Mouse (Mus musculus): Measurements from ENCODE around the gene Lonp2. TPM values are rescaled to one million over a fixed set of nuclear protein-coding genes. Genes with fewer than 3 reads are reported as not detected.

Lonp2 gene
- polyA plus RNA-seq, 1 experiment from 2014 or later, result 55.6 TPM

- Histone ChIP-seq H3K36me3 (peaks cover 18% of the 10 kb centered on the region), H3K9ac (no peak overlapping the region), H3K27me3 (no peaks in the 10 kb centered on the region), H3K27ac (no peak overlapping the region), H3K4me1 (peaks cover 5% of the 10 kb centered on the region; the same call in 1 of the 2 replicates), H3K4me2 (no peak overlapping the region), H3K9me3 (no peaks in the 10 kb centered on the region), H3K4me3 (no peak overlapping the region)
- 78% methylated on average over 5 of the region's 5 CpGs for WGBS
- ATAC-seq (ENCODE audit: borderline replicate concordance, extremely low read depth, low FRiP score, low TSS enrichment), result no peak
These were observed 6.4 kb downstream of the Lonp2 start for GRCm38 (mm10) chr8:86630212-86630611.

GRCm38 (mm10) chr8:86631395-86631794, 7.6 kb downstream of the Lonp2 start:
- no peaks in the 10 kb centered on the region for H3K9me3 ChIP-seq
- 70% methylated on average over 4 of the region's 4 CpGs for WGBS
- H3K27ac ChIP-seq, result no peak overlapping the region
- no peak overlapping the region for H3K9ac ChIP-seq
- peaks cover 25% of the 10 kb centered on the region for H3K36me3 ChIP-seq
- H3K4me3 ChIP-seq, result no peak overlapping the region
- no peaks in the 10 kb centered on the region for H3K4me1 ChIP-seq
- H3K27me3 ChIP-seq, result no peaks in the 10 kb centered on the region
- H3K4me2 ChIP-seq, result no peak overlapping the region
- ATAC-seq (ENCODE audit: borderline replicate concordance, extremely low read depth, low FRiP score, low TSS enrichment), result no peak

GRCm38 (mm10) chr8:86637826-86638225, 14.0 kb downstream of the Lonp2 start:
- Histone ChIP-seq H3K4me1 (no peaks in the 10 kb centered on the region), H3K27me3 (no peaks in the 10 kb centered on the region), H3K4me3 (no peak overlapping the region), H3K4me2 (no peak overlapping the region), H3K9ac (no peak overlapping the region), H3K27ac (no peak overlapping the region), H3K9me3 (no peaks in the 10 kb centered on the region), H3K36me3 (peaks cover 60% of the 10 kb centered on the region)
- 84% methylated on average over 4 of the region's 4 CpGs for WGBS
- ATAC-seq (ENCODE audit: borderline replicate concordance, extremely low read depth, low FRiP score, low TSS enrichment), result no peak

GRCm38 (mm10) chr8:86638981-86639380, 15.1 kb downstream of the Lonp2 start:
- no peak overlapping the region for H3K4me3 ChIP-seq
- no peak overlapping the region for H3K27ac ChIP-seq
- no peak for ATAC-seq (ENCODE audit: borderline replicate concordance, extremely low read depth, low FRiP score, low TSS enrichment)
- 75% methylated on average over 4 of the region's 4 CpGs for WGBS
- no peaks in the 10 kb centered on the region for H3K4me1 ChIP-seq
- H3K27me3 ChIP-seq, result no peaks in the 10 kb centered on the region
- peaks cover 59% of the 10 kb centered on the region for H3K36me3 ChIP-seq
- H3K4me2 ChIP-seq, result no peak overlapping the region
- H3K9me3 ChIP-seq, result no peaks in the 10 kb centered on the region
- no peak overlapping the region for H3K9ac ChIP-seq

- Histone ChIP-seq H3K27ac (no peak overlapping the region), H3K4me3 (no peak overlapping the region), H3K4me1 (no peaks in the 10 kb centered on the region), H3K36me3 (peaks cover 34% of the 10 kb centered on the region; the same call in 1 of the 2 replicates), H3K9ac (no peak overlapping the region), H3K27me3 (no peaks in the 10 kb centered on the region), H3K4me2 (no peak overlapping the region), H3K9me3 (no peaks in the 10 kb centered on the region)
- WGBS, result 80% methylated on average over 3 of the region's 3 CpGs
- no peak for ATAC-seq (ENCODE audit: borderline replicate concordance, extremely low read depth, low FRiP score, low TSS enrichment)
These were observed 18.8 kb downstream of the Lonp2 start for GRCm38 (mm10) chr8:86642682-86643081.

- peaks cover 16% of the 10 kb centered on the region; the same call in 1 of the 2 replicates for H3K36me3 ChIP-seq
- no peaks in the 10 kb centered on the region for H3K4me1 ChIP-seq
- H3K27ac ChIP-seq, result no peak overlapping the region
- 94% methylated on average over 4 of the region's 4 CpGs for WGBS
- H3K9me3 ChIP-seq, result no peaks in the 10 kb centered on the region
- no peak overlapping the region for H3K4me3 ChIP-seq
- H3K9ac ChIP-seq, result no peak overlapping the region
- no peak for ATAC-seq (ENCODE audit: borderline replicate concordance, extremely low read depth, low FRiP score, low TSS enrichment)
- no peaks in the 10 kb centered on the region for H3K27me3 ChIP-seq
- H3K4me2 ChIP-seq, result no peak overlapping the region
These were observed 20.8 kb downstream of the Lonp2 start for GRCm38 (mm10) chr8:86644661-86645060.

GRCm38 (mm10) chr8:86647771-86648170, 23.9 kb downstream of the Lonp2 start:
- Histone ChIP-seq H3K9me3 (no peaks in the 10 kb centered on the region), H3K36me3 (peaks cover 11% of the 10 kb centered on the region), H3K27me3 (no peaks in the 10 kb centered on the region), H3K4me3 (no peak overlapping the region), H3K4me2 (no peak overlapping the region), H3K9ac (no peak overlapping the region), H3K4me1 (no peaks in the 10 kb centered on the region), H3K27ac (no peak overlapping the region)
- no peak for ATAC-seq (ENCODE audit: borderline replicate concordance, extremely low read depth, low FRiP score, low TSS enrichment)
- WGBS, result 81% methylated on average over 3 of the region's 3 CpGs

- no peak for ATAC-seq (ENCODE audit: borderline replicate concordance, extremely low read depth, low FRiP score, low TSS enrichment)
- WGBS, result 75% methylated on average over 5 of the region's 5 CpGs
- Histone ChIP-seq H3K4me2 (no peak overlapping the region), H3K9me3 (no peaks in the 10 kb centered on the region), H3K36me3 (peaks cover 13% of the 10 kb centered on the region), H3K9ac (no peak overlapping the region), H3K27ac (no peak overlapping the region), H3K4me3 (no peak overlapping the region), H3K27me3 (no peaks in the 10 kb centered on the region), H3K4me1 (no peaks in the 10 kb centered on the region)
These were observed 27.6 kb downstream of the Lonp2 start for GRCm38 (mm10) chr8:86651416-86651815.

GRCm38 (mm10) chr8:86652546-86652945, 28.7 kb downstream of the Lonp2 start:
- no peaks in the 10 kb centered on the region for H3K4me1 ChIP-seq
- H3K9ac ChIP-seq, result no peak overlapping the region
- no peak overlapping the region for H3K27ac ChIP-seq
- no peak overlapping the region for H3K4me2 ChIP-seq
- ATAC-seq (ENCODE audit: borderline replicate concordance, extremely low read depth, low FRiP score, low TSS enrichment), result no peak
- peaks cover 13% of the 10 kb centered on the region for H3K36me3 ChIP-seq
- H3K9me3 ChIP-seq, result no peaks in the 10 kb centered on the region
- 88% methylated on average over 2 of the region's 2 CpGs for WGBS
- no peaks in the 10 kb centered on the region for H3K27me3 ChIP-seq
- H3K4me3 ChIP-seq, result no peak overlapping the region

- no peak for ATAC-seq (ENCODE audit: borderline replicate concordance, extremely low read depth, low FRiP score, low TSS enrichment)
- WGBS, result 87% methylated on average over 1 of the region's 1 CpGs
- H3K9ac ChIP-seq, result no peak overlapping the region
- H3K4me1 ChIP-seq, result no peaks in the 10 kb centered on the region
- H3K4me3 ChIP-seq, result no peak overlapping the region
- H3K36me3 ChIP-seq, result peaks cover 16% of the 10 kb centered on the region
- H3K4me2 ChIP-seq, result no peak overlapping the region
- H3K9me3 ChIP-seq, result no peaks in the 10 kb centered on the region
- no peaks in the 10 kb centered on the region for H3K27me3 ChIP-seq
- no peak overlapping the region for H3K27ac ChIP-seq
These were observed 30.7 kb downstream of the Lonp2 start for GRCm38 (mm10) chr8:86654578-86654977.

GRCm38 (mm10) chr8:86668750-86669149, 44.9 kb downstream of the Lonp2 start:
- H3K4me2 ChIP-seq, result no peak overlapping the region
- H3K27ac ChIP-seq, result no peak overlapping the region
- no peaks in the 10 kb centered on the region for H3K9me3 ChIP-seq
- H3K9ac ChIP-seq, result no peak overlapping the region
- ATAC-seq (ENCODE audit: borderline replicate concordance, extremely low read depth, low FRiP score, low TSS enrichment), result no peak
- no peak overlapping the region for H3K4me3 ChIP-seq
- no peaks in the 10 kb centered on the region for H3K4me1 ChIP-seq
- no peaks in the 10 kb centered on the region for H3K27me3 ChIP-seq
- H3K36me3 ChIP-seq, result peaks cover 13% of the 10 kb centered on the region; the same call in 1 of the 2 replicates

- 74% methylated on average over 4 of the region's 4 CpGs for WGBS
- Histone ChIP-seq H3K4me3 (no peak overlapping the region), H3K27ac (no peak overlapping the region), H3K4me2 (no peak overlapping the region), H3K36me3 (peaks cover 18% of the 10 kb centered on the region; the same call in 1 of the 2 replicates), H3K9me3 (no peaks in the 10 kb centered on the region), H3K27me3 (no peaks in the 10 kb centered on the region), H3K9ac (no peak overlapping the region), H3K4me1 (no peaks in the 10 kb centered on the region)
- no peak for ATAC-seq (ENCODE audit: borderline replicate concordance, extremely low read depth, low FRiP score, low TSS enrichment)
These were observed 45.4 kb downstream of the Lonp2 start for GRCm38 (mm10) chr8:86669259-86669658.

GRCm38 (mm10) chr8:86686629-86687028, 62.8 kb downstream of the Lonp2 start:
- no peak overlapping the region for H3K9ac ChIP-seq
- H3K4me3 ChIP-seq, result no peak overlapping the region
- no peaks in the 10 kb centered on the region for H3K27me3 ChIP-seq
- H3K36me3 ChIP-seq, result no peaks in the 10 kb centered on the region
- no peak overlapping the region for H3K4me2 ChIP-seq
- no peak overlapping the region for H3K27ac ChIP-seq
- H3K4me1 ChIP-seq, result no peaks in the 10 kb centered on the region
- ATAC-seq (ENCODE audit: borderline replicate concordance, extremely low read depth, low FRiP score, low TSS enrichment), result no peak
- H3K9me3 ChIP-seq, result no peaks in the 10 kb centered on the region
- 64% methylated on average over 3 of the region's 3 CpGs for WGBS

Data from lung, embryonic 15.5 days (tissue).